Mouse (Mus musculus): ENCODE results near the gene Phactr4. TPM values are rescaled to one million over a fixed set of nuclear protein-coding genes. Genes with fewer than 3 reads are reported as not detected.

Gene Phactr4
- polyA plus RNA-seq, 1 experiment: 15.6 TPM

DNA sequence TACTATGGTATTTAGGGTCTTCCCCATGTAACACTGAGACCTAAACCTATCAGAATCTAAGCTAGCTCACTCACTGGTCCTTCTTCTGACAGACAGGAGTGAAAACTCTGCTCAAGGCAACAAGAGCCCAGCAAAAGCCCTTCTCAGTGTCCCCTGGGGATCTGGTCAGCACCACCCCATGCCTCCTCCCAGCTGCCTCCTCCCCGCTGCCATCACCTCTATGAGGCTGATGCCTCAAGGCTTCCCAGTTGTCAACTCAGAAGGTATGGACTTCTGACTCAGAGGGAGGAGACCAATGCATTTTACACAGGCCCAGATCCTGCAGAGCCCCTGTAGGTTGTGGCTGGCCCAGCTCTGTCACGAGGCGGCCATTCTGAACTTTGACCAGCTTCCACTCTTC lies 80.8 kb downstream of the Phactr4 start:
- H3K4me1 ChIP-seq (ENCODE audit: control insufficient read depth, insufficient read depth, insufficient read length, low read length): peaks cover 11% of the 10 kb centered on the region; the same call in 1 of the 2 replicates
- no peak overlapping the region for H3K27ac ChIP-seq (ENCODE audit: insufficient read depth, low read depth, low read length)
- WGBS: 61% methylated on average over 3 of the region's 3 CpGs
- H3K27me3 ChIP-seq (ENCODE audit: control insufficient read depth, insufficient read depth, low read length): no peaks in the 10 kb centered on the region
- TF ChIP-seq CTCF (IDR thresholded peaks at IDR 0.05; ENCODE audit: extremely low read depth, insufficient read length, insufficient replicate concordance, low read depth, low read length) (no peak), POLR2A (IDR thresholded peaks at IDR 0.05; ENCODE audit: low read depth, low read length) (no peak)
- H3K36me3 ChIP-seq (ENCODE audit: control insufficient read depth, insufficient read depth, low read length): peaks cover 13% of the 10 kb centered on the region
- no peak overlapping the region for H3K4me3 ChIP-seq (ENCODE audit: low read depth, low read length)

DNA sequence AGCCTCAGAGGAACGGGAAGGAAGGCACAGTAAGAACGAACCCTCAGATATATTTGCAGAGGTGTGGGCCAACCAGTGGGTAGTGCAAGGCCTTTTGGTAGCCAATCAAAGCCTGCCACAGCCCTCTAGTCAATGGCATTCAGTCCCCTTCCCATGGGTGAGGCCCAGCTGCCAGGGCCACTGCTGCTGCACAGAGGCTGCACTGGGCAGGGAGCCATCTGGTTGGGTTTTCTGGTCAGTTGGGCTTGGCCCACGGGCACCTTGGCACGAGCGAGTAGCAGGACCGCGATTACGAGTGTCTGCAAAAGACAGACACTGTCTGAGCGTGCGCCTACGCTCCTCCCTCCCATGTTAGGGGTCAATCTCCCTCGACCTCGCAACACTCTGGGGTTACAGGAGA lies 83.3 kb downstream of the Phactr4 start:
- 91% methylated on average over 13 of the region's 13 CpGs for WGBS
- H3K4me3 ChIP-seq (ENCODE audit: low read depth, low read length): no peak overlapping the region
- no peaks in the 10 kb centered on the region for H3K27me3 ChIP-seq (ENCODE audit: control insufficient read depth, insufficient read depth, low read length)

DNA sequence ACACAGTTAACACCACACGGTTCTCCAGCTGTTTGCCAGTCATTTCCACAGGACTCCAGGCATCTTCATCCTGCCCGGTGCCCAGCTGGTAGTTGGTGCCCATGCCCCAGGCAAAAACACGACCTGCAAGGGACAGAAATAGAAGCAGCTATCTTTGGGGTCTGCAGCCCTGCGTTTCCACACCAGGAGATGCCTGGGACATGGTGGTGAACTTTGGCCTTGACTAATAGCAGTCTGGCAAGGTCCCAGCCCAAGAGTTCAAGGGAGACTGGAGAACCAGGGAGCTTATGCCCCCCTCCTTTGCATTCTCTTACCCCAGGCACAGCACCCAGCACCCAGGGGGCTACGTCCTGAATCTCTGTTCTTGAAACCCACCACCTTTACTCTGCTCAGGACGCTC lies 89.4 kb downstream of the Phactr4 start:
- peaks cover 10% of the 10 kb centered on the region; the same call in 1 of the 2 replicates for H3K4me1 ChIP-seq (ENCODE audit: control insufficient read depth, insufficient read depth, insufficient read length, low read length)
- H3K4me3 ChIP-seq (ENCODE audit: low read depth, low read length): no peak overlapping the region
- H3K27ac ChIP-seq (ENCODE audit: insufficient read depth, low read depth, low read length): no peak overlapping the region
- no peaks in the 10 kb centered on the region for H3K27me3 ChIP-seq (ENCODE audit: control insufficient read depth, insufficient read depth, low read length)
- TF ChIP-seq CTCF (IDR thresholded peaks at IDR 0.05; ENCODE audit: extremely low read depth, insufficient read length, insufficient replicate concordance, low read depth, low read length): no peak
- no peak for TF ChIP-seq POLR2A (IDR thresholded peaks at IDR 0.05; ENCODE audit: low read depth, low read length)
- peaks cover 33% of the 10 kb centered on the region for H3K36me3 ChIP-seq (ENCODE audit: control insufficient read depth, insufficient read depth, low read length)
- 59% methylated on average over 6 of the region's 6 CpGs for WGBS

More for the DNA sequence above, 83.3 kb downstream of the Phactr4 start:
- no peak overlapping the region for H3K27ac ChIP-seq (ENCODE audit: insufficient read depth, low read depth, low read length)
- H3K4me1 ChIP-seq (ENCODE audit: control insufficient read depth, insufficient read depth, insufficient read length, low read length): peaks cover 3% of the 10 kb centered on the region; the same call in 1 of the 2 replicates
- no peak for TF ChIP-seq CTCF (IDR thresholded peaks at IDR 0.05; ENCODE audit: extremely low read depth, insufficient read length, insufficient replicate concordance, low read depth, low read length)
- TF ChIP-seq POLR2A (IDR thresholded peaks at IDR 0.05; ENCODE audit: low read depth, low read length): no peak
- H3K36me3 ChIP-seq (ENCODE audit: control insufficient read depth, insufficient read depth, low read length): peaks cover 35% of the 10 kb centered on the region

DNA sequence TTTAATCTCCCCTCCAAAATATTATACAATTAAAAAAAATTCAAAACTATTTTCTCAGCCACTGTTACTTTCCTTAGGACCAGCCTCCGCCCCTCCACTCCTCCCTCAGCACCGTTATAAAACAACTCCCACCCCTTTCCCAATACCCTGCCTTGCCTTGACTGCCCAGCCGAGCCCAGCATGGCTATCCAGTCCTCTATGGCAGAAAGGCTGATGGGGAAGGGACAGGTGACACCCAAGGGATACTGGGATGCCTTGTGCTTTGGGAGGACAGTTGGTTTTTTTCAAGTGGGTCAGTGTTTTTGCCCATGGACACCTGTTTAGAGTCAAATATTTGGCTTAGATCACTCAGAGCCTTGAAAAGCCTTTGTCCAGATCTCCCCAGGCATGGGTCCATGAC lies 90.3 kb downstream of the Phactr4 start:
- H3K36me3 ChIP-seq (ENCODE audit: control insufficient read depth, insufficient read depth, low read length): peaks cover 29% of the 10 kb centered on the region
- H3K27me3 ChIP-seq (ENCODE audit: control insufficient read depth, insufficient read depth, low read length): no peaks in the 10 kb centered on the region
- H3K27ac ChIP-seq (ENCODE audit: insufficient read depth, low read depth, low read length): no peak overlapping the region
- H3K4me3 ChIP-seq (ENCODE audit: low read depth, low read length): no peak overlapping the region
- 74% methylated on average over 3 of the region's 3 CpGs for WGBS
- H3K4me1 ChIP-seq (ENCODE audit: control insufficient read depth, insufficient read depth, insufficient read length, low read length): peaks cover 10% of the 10 kb centered on the region; the same call in 1 of the 2 replicates
- no peak for TF ChIP-seq POLR2A (IDR thresholded peaks at IDR 0.05; ENCODE audit: low read depth, low read length)
- no peak for TF ChIP-seq CTCF (IDR thresholded peaks at IDR 0.05; ENCODE audit: extremely low read depth, insufficient read length, insufficient replicate concordance, low read depth, low read length)

DNA sequence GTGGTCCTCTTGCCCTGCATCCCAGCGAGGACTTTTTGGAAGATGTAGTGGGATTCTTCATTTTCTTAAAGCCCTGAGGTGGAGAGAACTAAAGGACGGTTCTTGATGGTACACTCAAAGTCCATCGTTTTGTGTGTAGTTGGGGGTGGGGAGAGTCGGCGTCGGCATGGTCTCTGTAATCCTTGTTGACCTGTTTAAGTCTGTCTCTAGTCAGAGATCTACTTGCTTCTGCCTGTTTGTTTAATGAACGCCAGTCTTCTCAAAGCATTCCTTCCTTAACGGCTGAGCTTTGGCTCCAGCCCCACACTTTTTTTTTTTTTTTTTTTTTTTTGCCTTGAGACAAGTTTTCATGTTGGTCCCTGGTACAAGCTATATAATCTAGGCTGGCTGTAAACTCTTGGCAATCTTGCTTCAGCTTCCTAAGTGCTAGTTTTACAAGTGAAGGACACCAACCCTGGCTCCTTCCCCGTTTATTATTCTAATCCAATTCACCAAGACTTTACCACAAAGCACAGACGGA lies 92.4 kb downstream of the Phactr4 start:
- peaks cover 10% of the 10 kb centered on the region; the same call in 1 of the 2 replicates for H3K4me1 ChIP-seq (ENCODE audit: control insufficient read depth, insufficient read depth, insufficient read length, low read length)
- WGBS: 5% methylated on average over 10 of the region's 10 CpGs
- peaks cover 24% of the 10 kb centered on the region for H3K36me3 ChIP-seq (ENCODE audit: control insufficient read depth, insufficient read depth, low read length)
- H3K27ac ChIP-seq (ENCODE audit: insufficient read depth, low read depth, low read length): peak overlapping the region; percentile 74
- no peaks in the 10 kb centered on the region for H3K27me3 ChIP-seq (ENCODE audit: control insufficient read depth, insufficient read depth, low read length)
- peak overlapping the region; percentile 78 for H3K4me3 ChIP-seq (ENCODE audit: low read depth, low read length)
- TF ChIP-seq CTCF (IDR thresholded peaks at IDR 0.05; ENCODE audit: extremely low read depth, insufficient read length, insufficient replicate concordance, low read depth, low read length) (no peak), POLR2A (IDR thresholded peaks at IDR 0.05; ENCODE audit: low read depth, low read length) (no peak)

DNA sequence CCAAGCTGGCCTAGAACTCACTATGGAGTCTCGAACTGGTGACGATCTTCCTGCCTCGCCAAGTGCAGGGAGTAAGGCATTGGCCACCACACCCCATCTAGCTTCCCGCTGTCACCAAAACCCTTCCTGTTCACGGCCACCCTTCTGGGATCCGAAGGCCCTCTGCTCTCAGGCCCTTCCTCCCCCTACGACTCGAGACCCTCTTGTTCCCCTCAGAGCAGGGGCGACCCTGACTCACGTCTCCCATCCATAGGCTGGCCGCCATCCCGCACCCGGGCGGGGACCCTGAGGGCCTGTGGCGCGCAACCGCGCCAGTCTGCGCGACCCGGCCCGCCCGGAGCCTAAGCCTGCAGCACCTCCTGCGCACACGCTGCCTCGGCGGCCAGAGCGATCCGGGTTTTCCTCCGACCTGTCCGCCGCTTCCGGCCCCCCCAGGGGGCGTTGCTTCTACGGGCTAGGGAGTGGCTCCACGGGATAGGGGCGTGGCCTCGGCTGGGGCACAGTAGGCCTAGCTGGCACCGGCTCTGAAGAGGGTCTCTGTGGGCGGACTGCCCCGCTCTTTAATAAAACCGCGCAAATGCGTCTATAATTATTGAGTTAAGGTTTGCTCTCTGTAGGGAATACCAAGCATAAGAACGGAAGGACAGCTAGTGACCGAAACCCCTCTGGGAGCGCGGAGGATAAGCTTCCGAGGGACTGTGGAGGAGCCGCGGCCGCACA lies 93.0 kb downstream of the Phactr4 start, which contains the start of gene Trnau1ap:
TSS of gene Trnau1ap (minus strand) at position 424 of the 720 bp plus-strand sequence.
- Histone ChIP-seq H3K27ac (ENCODE audit: insufficient read depth, low read depth, low read length) (peak within 1 kb of the TSS; percentile 74), H3K4me1 (ENCODE audit: control insufficient read depth, insufficient read depth, insufficient read length, low read length) (peaks cover 10% of the 10 kb centered on the region; the same call in 1 of the 2 replicates), H3K4me3 (ENCODE audit: low read depth, low read length) (peak within 1 kb of the TSS; percentile 78), H3K36me3 (ENCODE audit: control insufficient read depth, insufficient read depth, low read length) (peaks cover 24% of the 10 kb centered on the region), H3K27me3 (ENCODE audit: control insufficient read depth, insufficient read depth, low read length) (no peaks in the 10 kb centered on the region)
- under 1% methylated on average over 52 of the region's 52 CpGs for WGBS
- TF ChIP-seq CTCF (IDR thresholded peaks at IDR 0.05; ENCODE audit: extremely low read depth, insufficient read length, insufficient replicate concordance, low read depth, low read length) (no peak), POLR2A (IDR thresholded peaks at IDR 0.05; ENCODE audit: low read depth, low read length) (peak; percentile 87)

DNA sequence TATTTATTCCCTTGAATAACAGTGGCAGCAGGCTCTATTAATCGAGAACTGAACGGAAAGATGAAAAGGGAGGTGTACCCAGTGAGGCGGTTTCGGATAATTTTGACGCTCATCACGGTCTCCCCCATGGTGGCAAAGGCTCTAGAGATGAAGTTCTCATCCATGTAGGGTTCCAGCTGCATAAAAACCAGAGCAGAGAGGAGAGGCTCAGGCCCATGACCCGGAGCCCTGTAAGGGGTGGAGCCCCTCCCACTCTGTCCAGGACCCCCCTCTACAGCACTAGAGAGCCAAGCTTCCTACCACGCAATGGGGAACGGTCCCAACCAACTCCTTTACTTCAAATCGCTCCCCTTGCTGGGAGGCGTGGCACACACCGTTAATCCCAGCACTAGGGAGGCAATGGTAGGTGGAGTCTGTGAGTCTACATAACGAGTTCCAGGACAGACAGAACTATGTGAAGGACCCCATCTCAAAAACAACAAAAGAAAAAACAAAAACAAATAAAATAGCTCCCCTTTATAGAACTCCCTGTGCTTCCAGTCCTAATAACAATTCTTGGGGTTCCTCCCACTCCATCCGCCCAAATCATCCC lies 93.8 kb downstream of the Phactr4 start:
- Histone ChIP-seq H3K4me1 (ENCODE audit: control insufficient read depth, insufficient read depth, insufficient read length, low read length) (peaks cover 6% of the 10 kb centered on the region; the same call in 1 of the 2 replicates), H3K4me3 (ENCODE audit: low read depth, low read length) (peak overlapping the region; percentile 78), H3K27me3 (ENCODE audit: control insufficient read depth, insufficient read depth, low read length) (no peaks in the 10 kb centered on the region), H3K27ac (ENCODE audit: insufficient read depth, low read depth, low read length) (peak overlapping the region; percentile 63), H3K36me3 (ENCODE audit: control insufficient read depth, insufficient read depth, low read length) (peaks cover 22% of the 10 kb centered on the region)
- 65% methylated on average over 14 of the region's 14 CpGs for WGBS
- no peak for TF ChIP-seq CTCF (IDR thresholded peaks at IDR 0.05; ENCODE audit: extremely low read depth, insufficient read length, insufficient replicate concordance, low read depth, low read length)
- TF ChIP-seq POLR2A (IDR thresholded peaks at IDR 0.05; ENCODE audit: low read depth, low read length): no peak
